9 mouse cellular contexts compared by ENCODE assay signal in the genomic region with DNA sequence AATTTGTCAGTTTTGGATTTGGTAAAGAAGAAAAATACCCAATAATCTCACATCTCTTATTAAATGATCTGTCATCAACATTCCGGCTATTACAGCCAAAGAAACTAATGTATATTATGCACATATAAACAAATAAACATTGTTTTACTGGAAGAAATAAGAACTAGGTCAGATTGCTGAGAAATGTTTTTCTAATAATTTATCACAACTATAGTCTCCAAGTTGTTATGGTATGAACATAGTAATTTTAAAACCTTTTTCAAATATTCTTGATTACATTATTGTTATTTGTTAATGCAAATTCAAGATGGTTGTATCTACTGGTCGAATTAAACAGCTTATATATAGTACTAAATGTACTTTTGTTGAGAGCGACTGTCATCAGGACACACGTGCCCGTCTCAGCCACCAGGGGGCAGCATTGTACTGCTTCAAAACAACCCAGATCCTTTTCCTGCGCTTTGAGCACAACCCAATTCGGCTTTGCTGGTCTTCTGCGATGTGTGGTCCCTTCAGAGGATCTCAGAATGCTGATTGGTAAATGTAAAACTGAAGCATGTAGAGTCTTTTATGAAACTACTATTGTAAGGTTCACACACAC. TPM values are rescaled to one million over a fixed set of nuclear protein-coding genes. Genes with fewer than 3 reads are reported as not detected.
DNase-seq lines count a peak whose midpoint lies in the region; ATAC-seq lines count a peak whose summit lies in the region.
"Had no signal": no experiment of that assay in that cellular context is flagged by ENCODE, and none has a peak within 500 bp of the region (broad histone marks: within the 10 kb centered on the region; RNA-seq: fewer than 3 reads in every experiment).

No protein-coding gene starts in this region.

- 9% methylated on average over 8 of the region's 8 CpGs for WGBS in hindbrain, embryonic 12.5 days

- no peaks in the 10 kb centered on the region for H3K9me3 ChIP-seq in hindbrain, embryonic 12.5 days (replicated peaks)
- H3K9me3 ChIP-seq: liver, embryonic 15.5 days had no signal

- no peaks in the 10 kb centered on the region for H3K27me3 ChIP-seq in hindbrain, embryonic 12.5 days
- H3K27me3 ChIP-seq: liver, embryonic 15.5 days had no signal

- no peaks in the 10 kb centered on the region for H3K36me3 ChIP-seq in hindbrain, embryonic 12.5 days
- H3K36me3 ChIP-seq: liver, embryonic 15.5 days had no signal

- no peak overlapping the region for H3K4me2 ChIP-seq in hindbrain, embryonic 12.5 days (replicated peaks)
- H3K4me2 ChIP-seq: liver, embryonic 15.5 days had no signal

- no peak overlapping the region for H3K9ac ChIP-seq in hindbrain, embryonic 12.5 days
- H3K9ac ChIP-seq: liver, embryonic 15.5 days had no signal

- no peaks in the 10 kb centered on the region for H3K4me1 ChIP-seq in hindbrain, embryonic 12.5 days
- H3K4me1 ChIP-seq: liver, embryonic 15.5 days had no signal

- peak; percentile 70; the same call in 1 of the 2 replicates for ATAC-seq in erythroid progenitor cell, adult 5-6 weeks (replicated peaks; ENCODE audit: low FRiP score, poor library complexity, severe bottlenecking)
- ATAC-seq in hindbrain, embryonic 12.5 days (ENCODE audit: low FRiP score) = peak; percentile 81

- H3K4me3 ChIP-seq in hindbrain, embryonic 12.5 days = no peak overlapping the region
- H3K4me3 ChIP-seq: liver, embryonic 15.5 days had no signal

- peak; percentile 83 for DNase-seq in ES-CJ7 (ENCODE audit: low read depth, low spot score)
- peak; percentile 88 for DNase-seq in brain, adult 2 months (ENCODE audit: low read depth, low spot score)
- peak; percentile 76 for DNase-seq in layer of hippocampus, adult 9-11 months
- peak; percentile 53 for DNase-seq in lung, postnatal 25 days (ENCODE audit: low spot score)
- DNase-seq in retina, embryonic 14.5 days (ENCODE audit: low spot score) = peak; percentile 92
- peak; percentile 83 for DNase-seq in thymus, postnatal 4 days

- no peak overlapping the region for H3K27ac ChIP-seq in hindbrain, embryonic 12.5 days
- H3K27ac ChIP-seq: liver, embryonic 15.5 days had no signal

RNA-seq across cellular contexts. Expression of a gene that starts 45.3 kb away (rescaled TPM):
- total RNA-seq in erythroid progenitor cell, adult 5-6 weeks (2015; ENCODE audit: low replicate concordance) = 319 and 341 TPM in 2 replicates
- total RNA-seq in erythroid progenitor cell, adult 5-6 weeks (2017; ENCODE audit: low replicate concordance) = 220 and 298 TPM in 2 replicates
- polyA plus RNA-seq in hindbrain, embryonic 12.5 days (2016; fragmentation: Nextera tagmentation; extraction: Ambion mirVana) = 9.9 and 13.8 TPM in 2 replicates
